Mouse (Mus musculus) kidney, adult 8-10 months (tissue): ENCODE measurements at regions not wholly inside any gene's neighbourhood (a gene's known extent, or its start where the extent isn't known, plus 50 kb on each side); places are given as distances from the start of the nearest gene placed in this dataset.

ENCODE experiments used
- DNase-seq, 2 experiments: peaks; one replicate each; pipeline ENCODE4 v3.0.0; 2022

GRCm38 (mm10) chr6:120614526-120614925 lies 51.6 kb upstream of the Cecr2 start:
- DNase-seq: peak; percentile 57 to 70

GRCm38 (mm10) chr6:120612346-120612745 lies 53.8 kb upstream of the Cecr2 start:
- DNase-seq: no peak

- DNase-seq: no peak
Observed at GRCm38 (mm10) chr6:120609858-120610257, 56.3 kb upstream of the Cecr2 start.

GRCm38 (mm10) chr6:120605471-120605870 lies 60.7 kb upstream of the Cecr2 start:
- no peak for DNase-seq

- no peak for DNase-seq
Observed at GRCm38 (mm10) chr6:120604020-120604958, 61.9 kb upstream of the Cecr2 start.

GRCm38 (mm10) chr6:120603454-120603853 lies 62.7 kb upstream of the Cecr2 start:
- DNase-seq: peak in 1 of 2 experiments; percentile 40

- DNase-seq: no peak
Observed at GRCm38 (mm10) chr6:120600376-120600775, 65.8 kb upstream of the Cecr2 start.

- no peak for DNase-seq
Observed at GRCm38 (mm10) chr6:120598471-120598870, 67.4 kb upstream of the Hdhd5 start.

- no peak for DNase-seq
Observed at GRCm38 (mm10) chr6:120597887-120598286, 66.8 kb upstream of the Hdhd5 start.

- DNase-seq: no peak
Observed at GRCm38 (mm10) chr6:120596717-120597116, 65.6 kb upstream of the Hdhd5 start.

- no peak for DNase-seq
Observed at GRCm38 (mm10) chr6:120594463-120594862, 63.3 kb upstream of the Hdhd5 start.

- no peak for DNase-seq
Observed at GRCm38 (mm10) chr6:120592705-120593104, 61.6 kb upstream of the Hdhd5 start.

- peak; percentile 71 to 75 for DNase-seq
Observed at GRCm38 (mm10) chr6:120592031-120592681, 61.0 kb upstream of the Hdhd5 start.

GRCm38 (mm10) chr6:120590191-120590590 lies 59.1 kb upstream of the Hdhd5 start:
- peak; percentile 48 to 53 for DNase-seq

GRCm38 (mm10) chr6:120588701-120589659 lies 57.9 kb upstream of the Hdhd5 start:
- no peak for DNase-seq

- peak in 1 of 2 experiments; percentile 56 for DNase-seq
Observed at GRCm38 (mm10) chr6:120585941-120586280, 54.8 kb upstream of the Hdhd5 start.

- DNase-seq: no peak
Observed at GRCm38 (mm10) chr6:120585118-120585940, 54.2 kb upstream of the Hdhd5 start.

- no peak for DNase-seq
Observed at GRCm38 (mm10) chr6:120581748-120582147, 50.6 kb upstream of the Hdhd5 start.
